12 mouse cellular contexts compared by ENCODE assay signal in the genomic region with DNA sequence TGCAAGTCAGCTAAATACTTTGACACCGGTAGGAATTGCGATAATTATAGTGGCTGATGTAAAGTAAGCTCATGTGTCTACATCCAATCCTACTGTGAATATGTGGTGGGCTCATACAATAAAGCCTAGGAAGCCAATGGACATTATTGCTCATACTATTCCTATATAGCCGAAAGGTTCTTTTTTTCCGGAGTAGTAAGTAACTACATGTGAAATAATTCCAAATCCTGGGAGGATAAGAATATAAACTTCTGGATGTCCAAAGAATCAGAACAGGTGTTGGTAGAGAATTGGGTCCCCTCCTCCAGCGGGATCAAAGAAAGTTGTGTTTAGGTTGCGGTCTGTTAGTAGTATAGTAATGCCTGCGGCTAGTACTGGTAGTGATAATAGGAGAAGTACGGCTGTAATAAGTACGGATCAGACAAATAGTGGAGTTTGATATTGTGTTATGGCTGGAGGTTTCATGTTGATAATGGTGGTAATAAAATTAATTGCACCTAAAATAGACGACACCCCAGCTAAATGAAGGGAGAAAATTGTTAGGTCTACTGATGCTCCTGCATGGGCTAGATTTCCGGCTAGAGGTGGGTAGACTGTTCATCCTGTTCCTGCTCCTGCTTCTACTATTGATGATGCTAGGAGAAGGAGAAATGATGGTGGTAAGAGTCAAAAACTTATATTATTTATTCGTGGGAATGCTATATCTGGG. TPM values are rescaled to one million over a fixed set of nuclear protein-coding genes. Genes with fewer than 3 reads are reported as not detected.
DNase-seq lines count a peak whose midpoint lies in the region; ATAC-seq lines count a peak whose summit lies in the region.
"Not testable (repeated sequence)": the region's sequence is repeated elsewhere in the genome, so short reads cannot be mapped to it uniquely, and the experiment has no call there.
"Had no signal": no experiment of that assay in that cellular context is flagged by ENCODE, and none has a peak within 500 bp of the region (broad histone marks: within the 10 kb centered on the region; RNA-seq: fewer than 3 reads in every experiment).

No protein-coding gene starts in this region.

- not testable (repeated sequence) for H3K9ac ChIP-seq in forebrain, embryonic 11.5 days (ENCODE audit: low read length); heart, embryonic 15.5 days; intestine, embryonic 15.5 days; liver, embryonic 11.5 days (ENCODE audit: low read depth, low read length); neural tube, embryonic 15.5 days (replicated peaks)

- H3K4me3 ChIP-seq in forebrain, embryonic 11.5 days (ENCODE audit: low read depth, low read length); heart, embryonic 15.5 days; intestine, embryonic 15.5 days (replicated peaks); liver, embryonic 11.5 days (ENCODE audit: low read depth, low read length); neural tube, embryonic 15.5 days (replicated peaks): not testable (repeated sequence)

- not testable (repeated sequence) for H3K4me2 ChIP-seq in forebrain, embryonic 11.5 days (ENCODE audit: low read depth, low read length, severe bottlenecking); heart, embryonic 15.5 days; intestine, embryonic 15.5 days (replicated peaks); liver, embryonic 11.5 days; neural tube, embryonic 15.5 days

- peak; percentile 95 for ATAC-seq in forebrain, embryonic 11.5 days (replicated peaks; ENCODE audit: low FRiP score)
- peak; percentile 90 for ATAC-seq in heart, embryonic 15.5 days (replicated peaks; ENCODE audit: insufficient number of reproducible peaks, insufficient read depth, low FRiP score, low read depth)
- peak; percentile 94 for ATAC-seq in intestine, embryonic 15.5 days
- ATAC-seq in liver, embryonic 11.5 days (replicated peaks; ENCODE audit: low FRiP score): peak; percentile 88
- ATAC-seq in megakaryocyte-erythroid progenitor cell, adult 5-6 weeks (replicated peaks; ENCODE audit: low FRiP score, low TSS enrichment, poor library complexity, severe bottlenecking): peak; percentile 62
- ATAC-seq in neural tube, embryonic 15.5 days (ENCODE audit: low FRiP score): peak; percentile 95

- not testable (repeated sequence) for H3K36me3 ChIP-seq in forebrain, embryonic 11.5 days (ENCODE audit: control insufficient read depth, insufficient read depth, low read length); heart, embryonic 15.5 days; intestine, embryonic 15.5 days; liver, embryonic 11.5 days (ENCODE audit: control insufficient read depth, insufficient read depth, low read length); neural tube, embryonic 15.5 days

- H3K27me3 ChIP-seq in forebrain, embryonic 11.5 days (ENCODE audit: control insufficient read depth, insufficient read depth, low read length); heart, embryonic 15.5 days; intestine, embryonic 15.5 days (replicated peaks); liver, embryonic 11.5 days (replicated peaks; ENCODE audit: control insufficient read depth, insufficient read depth, low read length); neural tube, embryonic 15.5 days (replicated peaks): not testable (repeated sequence)

- WGBS in forebrain, embryonic 11.5 days: 67% methylated on average over 12 of the region's 12 CpGs
- 58% methylated on average over 12 of the region's 12 CpGs for WGBS in heart, embryonic 15.5 days
- 68% methylated on average over 12 of the region's 12 CpGs for WGBS in intestine, embryonic 15.5 days
- 64% methylated on average over 12 of the region's 12 CpGs for WGBS in liver, embryonic 11.5 days
- WGBS in neural tube, embryonic 15.5 days: 72% methylated on average over 12 of the region's 12 CpGs

- not testable (repeated sequence) for H3K27ac ChIP-seq in forebrain, embryonic 11.5 days (ENCODE audit: low read depth, low read length); heart, embryonic 15.5 days; intestine, embryonic 15.5 days; liver, embryonic 11.5 days (ENCODE audit: low read depth, low read length); neural tube, embryonic 15.5 days (replicated peaks)

- DNase-seq in 416B (ENCODE audit: low read depth): peak; percentile 52
- DNase-seq in ZHBTc4 (ENCODE audit: low read depth, low spot score): peak; percentile 28
- DNase-seq in forebrain, embryonic 11.5 days (ENCODE audit: low spot score); liver, embryonic 11.5 days (ENCODE audit: low spot score): not testable (repeated sequence)

- not testable (repeated sequence) for H3K4me1 ChIP-seq in forebrain, embryonic 11.5 days (replicated peaks; ENCODE audit: control insufficient read depth, insufficient read depth, low read length); heart, embryonic 15.5 days (replicated peaks); intestine, embryonic 15.5 days (replicated peaks); liver, embryonic 11.5 days (replicated peaks; ENCODE audit: control insufficient read depth, insufficient read depth, low read length); neural tube, embryonic 15.5 days

- not testable (repeated sequence) for H3K9me3 ChIP-seq in forebrain, embryonic 11.5 days (ENCODE audit: control insufficient read depth, low read length); heart, embryonic 15.5 days (replicated peaks); intestine, embryonic 15.5 days; liver, embryonic 11.5 days (ENCODE audit: control insufficient read depth, low read length); neural tube, embryonic 15.5 days (replicated peaks)

RNA-seq across cellular contexts. Expression of gene Gad2, which starts 33.2 kb away (rescaled TPM):
- polyA plus RNA-seq in forebrain, embryonic 11.5 days (2014; fragmentation: Nextera tagmentation; extraction: Ambion mirVana): 29.6 and 29.9 TPM in 2 replicates
- polyA plus RNA-seq in heart, embryonic 15.5 days (2015; fragmentation: Nextera tagmentation; extraction: Ambion mirVana): 0.37 and 0.53 TPM in 2 replicates
- polyA plus RNA-seq in intestine, embryonic 15.5 days (2015; fragmentation: Nextera tagmentation; extraction: Ambion mirVana): 0.04 and 0.30 TPM in 2 replicates
- 0.09 TPM in 1 of 2 replicates, not detected in the other for polyA plus RNA-seq in liver, embryonic 11.5 days (2014; fragmentation: Nextera tagmentation; extraction: Ambion mirVana)
- not detected in 2 replicates for total RNA-seq in megakaryocyte-erythroid progenitor cell, adult 5-6 weeks (2014; fragmentation: Nextera tagmentation)
- total RNA-seq in megakaryocyte-erythroid progenitor cell, adult 5-6 weeks (2017): not detected in 2 replicates
- 28.2 and 35.7 TPM in 2 replicates for polyA plus RNA-seq in neural tube, embryonic 15.5 days (2015; fragmentation: Nextera tagmentation; extraction: Ambion mirVana)
- total RNA-seq: heart, postnatal 14 days had no signal
- polyA plus RNA-seq: C2C12; liver, adult 2 months; thymus, adult 2 months had no signal

Comparison
In these comparisons a context has a peak if more than half of its experiments do, and no peak if none do; other contexts are left out.
1. RNA of gene Gad2, which starts 33.2 kb away (polyA plus RNA-seq): 28.2 to 35.7 TPM in neural tube, embryonic 15.5 days and 29.6 to 29.9 TPM in forebrain, embryonic 11.5 days; 0.37 to 0.53 TPM in heart, embryonic 15.5 days, 0.04 to 0.30 TPM in intestine, embryonic 15.5 days and 0.09 TPM in liver, embryonic 11.5 days; every median in the first group is over 10 times any median in the second.
2. Peak in every context shown above with its lines, with median percentiles within 50 percentile points of each other: ATAC-seq.